Mouse (Mus musculus) kidney, postnatal 36 days (tissue): ENCODE data around the gene Drp2.

Experiments used
- DNase-seq, 2 experiments: peaks; one replicate each; pipeline ENCODE4 v3.0.0; 2021 to 2022; ENCODE audit warnings: mixed read lengths in 2 of 2

Drp2 gene

DNA sequence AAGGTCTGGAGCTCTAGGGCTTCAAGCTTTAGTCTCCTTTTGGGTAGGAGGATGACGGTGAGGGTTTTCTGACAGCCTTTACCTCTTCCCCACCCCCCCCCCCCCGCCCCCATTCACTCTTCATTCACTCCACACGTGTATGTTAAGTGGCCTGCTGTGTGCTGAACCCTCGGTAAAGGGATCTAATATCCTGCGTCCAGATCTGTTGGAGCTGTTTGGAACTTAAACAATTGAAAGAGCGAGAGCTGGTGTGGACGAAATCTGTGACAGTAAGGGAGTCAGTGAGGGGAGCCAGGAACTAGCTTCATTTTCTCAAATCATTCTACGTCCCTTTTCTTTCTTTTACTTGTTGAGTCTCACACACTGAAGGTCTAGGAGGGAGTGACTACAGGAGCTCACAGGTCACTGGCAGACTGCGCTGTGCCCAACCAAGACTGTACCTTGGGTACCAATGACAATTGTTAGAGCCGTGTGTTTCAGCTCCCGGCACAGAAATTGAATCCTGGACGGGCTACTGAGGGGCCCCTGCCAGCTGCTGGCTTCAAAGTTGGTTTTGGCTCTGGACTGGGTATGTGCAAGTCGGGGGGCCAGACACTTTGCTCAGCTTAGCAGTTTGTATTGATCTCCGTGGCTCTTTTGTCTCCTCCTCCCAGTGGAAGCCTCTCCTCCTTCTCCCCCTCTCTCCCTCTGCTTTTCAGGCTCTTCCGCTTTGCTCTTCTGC, at the start of gene Drp2:
Gene Drp2 (plus strand): TSS at position 689 of the 721 bp plus-strand sequence.
- peak in 1 of 2 experiments; percentile 1 for DNase-seq

DNA sequence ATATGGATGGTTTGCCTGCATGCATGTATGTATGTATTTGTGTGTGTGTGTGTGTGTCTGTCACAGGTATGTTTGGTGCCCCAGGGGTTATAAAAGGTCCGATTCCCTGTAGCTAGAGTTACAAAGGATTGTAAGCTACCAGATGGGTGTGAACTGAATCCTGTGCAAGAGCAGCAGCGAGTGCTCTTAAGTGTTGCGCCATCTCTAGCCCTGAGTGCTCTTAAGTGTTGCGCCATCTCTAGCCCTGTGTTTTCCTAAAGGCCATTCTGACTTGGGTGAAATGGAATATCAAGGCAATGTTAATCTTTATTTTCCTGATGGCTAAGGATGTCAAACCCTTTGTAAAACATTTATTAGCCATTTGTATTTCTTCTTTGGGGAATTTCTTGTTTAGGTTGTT, 45.0 kb upstream of the Drp2 start:
- DNase-seq = no peak

DNA sequence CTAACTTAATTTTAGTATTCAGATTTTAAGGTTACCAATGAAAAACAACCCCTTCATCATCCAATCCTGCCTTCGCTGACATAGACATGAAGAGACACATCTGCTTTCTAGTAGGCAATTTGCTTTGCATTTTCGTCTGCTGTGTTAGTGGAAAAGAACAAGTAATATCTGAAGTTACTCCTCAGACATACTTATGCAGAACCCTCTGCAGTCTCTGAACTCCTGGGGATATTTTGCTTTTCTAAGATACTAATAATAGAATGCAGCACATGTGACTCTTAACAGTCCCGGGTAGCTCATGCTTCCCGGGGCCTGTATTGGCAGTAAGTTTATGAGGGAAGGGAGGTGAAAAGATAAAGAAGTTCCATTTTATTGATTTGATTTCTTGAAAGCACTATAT, 42.2 kb upstream of the Drp2 start:
- DNase-seq = no peak

DNA sequence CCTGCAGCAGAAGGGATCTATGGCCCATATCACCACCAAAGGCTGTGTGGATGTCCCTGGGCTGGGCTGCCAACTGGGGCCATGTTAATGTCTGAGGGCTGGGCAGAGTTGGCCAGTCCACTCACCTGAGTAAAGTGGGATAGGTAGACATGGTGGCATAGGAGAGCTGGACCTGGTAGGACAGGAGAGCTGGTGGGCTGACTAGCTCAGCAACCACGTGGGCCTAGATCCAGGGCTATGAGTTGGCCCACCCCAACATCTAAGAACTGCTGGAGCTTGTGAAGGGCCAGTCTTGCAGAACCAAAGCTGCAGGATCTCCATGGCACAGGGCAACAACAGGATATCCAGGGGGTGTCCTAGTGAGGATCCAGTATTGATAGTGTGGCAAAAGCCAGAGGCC, 38.9 kb upstream of the Drp2 start:
- no peak for DNase-seq

DNA sequence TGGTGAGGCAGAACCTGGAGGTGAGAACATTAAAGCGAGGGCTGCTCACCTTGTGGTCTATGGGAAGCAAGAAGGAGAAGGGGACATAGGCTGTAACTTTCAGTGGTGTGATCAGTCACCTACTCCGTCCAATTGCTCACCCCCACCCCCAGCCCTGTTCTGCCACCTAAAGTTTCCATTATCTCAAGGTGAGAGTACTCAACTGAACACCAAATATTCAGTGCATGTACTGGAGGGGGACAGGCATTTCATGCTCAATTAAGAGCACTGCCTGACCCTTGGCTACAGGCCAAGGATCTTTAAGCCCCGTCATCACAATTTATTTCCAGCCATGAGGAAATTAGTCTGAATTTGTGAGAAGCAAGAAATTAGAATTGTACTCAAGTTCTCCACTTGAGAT, 37.8 kb upstream of the Drp2 start:
- no peak for DNase-seq

DNA sequence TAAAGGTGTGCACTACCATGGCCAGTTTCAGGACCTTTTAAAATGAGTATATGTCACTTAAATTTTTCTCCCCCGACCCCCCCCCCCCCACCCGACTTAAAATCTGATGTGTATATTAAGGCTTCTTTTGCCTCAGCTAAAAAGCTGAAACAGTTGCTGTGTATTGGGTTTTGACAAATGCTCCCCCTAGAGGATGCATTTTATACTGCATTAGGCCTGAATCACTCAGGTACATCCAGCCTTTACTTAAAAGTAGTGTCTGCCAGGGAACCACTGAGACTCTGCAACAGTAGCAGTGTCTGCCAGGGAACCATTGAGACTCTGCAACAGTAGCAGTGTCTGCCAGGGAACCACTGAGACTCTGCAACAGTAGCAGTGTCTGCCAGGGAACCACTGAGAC, 33.1 kb upstream of the Drp2 start:
- DNase-seq = no peak

DNA sequence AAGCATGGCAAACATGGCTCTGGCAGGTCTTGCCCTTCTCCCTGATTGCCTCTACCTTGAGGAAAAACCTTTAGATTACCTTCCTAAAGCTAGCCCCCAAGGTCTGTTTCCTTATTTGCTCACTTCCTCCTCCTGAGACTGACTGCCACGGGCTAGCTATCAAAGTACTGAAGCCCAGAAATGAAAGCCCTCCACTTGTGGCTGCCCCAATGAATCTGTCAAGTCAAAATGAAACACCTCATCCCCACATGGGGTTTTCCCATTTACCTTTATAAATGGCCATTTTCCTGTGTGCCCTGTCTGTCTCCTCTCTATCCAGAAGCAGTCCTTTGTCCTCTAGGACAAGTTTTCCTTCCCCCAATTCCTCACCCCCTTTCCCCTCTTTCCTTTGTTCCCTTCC, 30.2 kb upstream of the Drp2 start:
- DNase-seq = no peak

DNA sequence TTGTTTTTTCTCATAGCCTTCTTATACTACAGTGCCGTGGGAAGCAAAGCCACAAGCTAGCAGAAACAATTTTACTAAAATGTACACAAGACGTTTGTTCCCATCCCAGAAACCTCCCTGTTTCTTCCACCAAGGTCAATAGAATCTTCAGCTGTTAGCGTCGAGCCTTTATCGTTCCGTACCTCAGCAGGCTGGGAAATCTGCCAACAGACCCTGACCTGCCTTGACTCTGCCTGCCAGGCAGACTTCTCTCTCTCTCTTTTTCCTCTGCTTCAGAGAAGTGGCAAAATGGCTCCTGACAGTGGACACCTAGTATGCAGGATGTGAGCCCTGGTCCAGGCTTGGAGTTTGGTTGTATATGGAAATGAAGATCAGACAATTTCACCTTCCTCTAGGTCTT, 19.5 kb upstream of the Drp2 start:
- no peak for DNase-seq

DNA sequence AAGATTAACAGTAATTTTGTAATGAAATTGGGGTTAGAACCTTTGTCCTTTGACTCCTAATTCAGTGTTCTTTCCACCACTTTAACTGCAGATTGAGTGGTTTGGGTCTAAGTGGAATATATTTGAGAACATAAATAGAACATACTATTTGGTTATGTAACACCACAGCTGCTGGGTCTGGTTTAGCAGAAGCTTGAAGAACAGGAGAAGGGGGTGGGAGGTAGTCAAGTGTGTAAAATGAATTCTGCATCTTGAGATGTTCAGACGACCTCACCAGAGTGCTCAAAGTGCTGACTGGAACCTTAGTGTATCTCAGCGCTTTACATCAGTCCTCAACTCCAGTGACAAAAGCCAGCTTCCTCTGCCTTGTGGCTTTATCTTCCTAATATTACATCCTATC, 5.4 kb upstream of the Drp2 start:
- no peak for DNase-seq

DNA sequence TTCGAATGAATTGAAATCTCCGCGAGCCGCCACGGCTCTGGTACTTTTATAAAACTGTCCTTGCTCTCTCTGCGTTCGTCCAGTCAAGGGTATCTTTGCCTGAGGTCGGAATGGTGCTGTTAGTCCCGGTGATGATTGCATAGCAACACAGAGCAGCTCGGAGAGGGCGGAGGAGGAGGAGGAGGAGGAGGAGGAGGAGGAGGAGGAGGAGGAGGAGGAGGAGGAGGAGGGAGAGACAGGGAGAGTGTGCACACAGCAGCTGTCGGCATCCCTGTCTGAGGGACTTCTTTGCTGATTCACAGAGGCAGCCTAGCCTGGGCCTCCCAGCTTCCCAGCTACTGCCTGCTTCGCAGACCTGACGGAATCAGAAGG, 219 bp downstream of the Drp2 start:
- DNase-seq = no peak

DNA sequence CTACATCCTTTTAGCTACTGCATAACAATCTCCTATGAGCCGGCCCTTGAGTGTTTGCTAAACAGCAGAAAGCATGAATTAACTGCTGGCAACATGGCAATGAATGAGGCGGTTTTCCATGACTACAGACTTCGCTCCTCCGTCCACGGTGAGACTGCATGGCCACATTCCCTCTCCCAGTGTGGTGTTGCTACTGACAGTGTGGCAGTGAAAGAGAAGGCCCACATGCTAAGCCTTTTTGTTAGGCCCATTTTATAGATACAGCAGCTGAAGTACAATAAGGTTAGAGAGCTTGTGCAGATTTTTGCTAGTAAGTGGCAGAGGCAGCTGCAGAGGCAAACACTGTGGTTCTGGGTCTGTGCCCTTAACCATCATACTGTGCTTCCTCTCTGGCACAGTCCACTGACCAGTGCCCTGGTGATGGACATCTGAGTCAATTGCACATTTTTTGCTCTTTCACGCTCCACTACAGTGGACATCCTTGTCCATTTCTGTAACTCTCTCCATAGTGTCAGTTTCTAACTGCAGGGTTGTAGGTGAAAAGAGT, 5.1 kb downstream of the Drp2 start:
- no peak for DNase-seq

DNA sequence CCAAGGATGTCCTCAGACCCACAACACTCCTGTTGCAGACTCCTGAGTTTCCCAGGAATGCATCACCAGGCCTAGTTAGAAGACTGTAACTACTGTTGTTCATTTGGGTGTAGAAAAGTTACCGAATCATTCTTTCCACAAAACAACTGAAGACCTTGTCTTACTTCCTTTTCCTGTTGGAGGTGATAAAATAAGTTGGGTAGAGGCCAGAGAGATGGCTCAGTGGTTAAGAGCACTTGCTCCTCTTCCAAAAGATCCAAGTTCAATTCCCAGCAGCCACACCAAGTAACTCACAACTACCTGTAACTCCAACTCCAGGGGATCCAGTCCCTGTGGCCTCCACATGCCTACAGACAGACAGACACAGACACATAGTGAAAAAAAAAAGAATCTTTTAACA, 7.7 kb downstream of the Drp2 start:
- no peak for DNase-seq

DNA sequence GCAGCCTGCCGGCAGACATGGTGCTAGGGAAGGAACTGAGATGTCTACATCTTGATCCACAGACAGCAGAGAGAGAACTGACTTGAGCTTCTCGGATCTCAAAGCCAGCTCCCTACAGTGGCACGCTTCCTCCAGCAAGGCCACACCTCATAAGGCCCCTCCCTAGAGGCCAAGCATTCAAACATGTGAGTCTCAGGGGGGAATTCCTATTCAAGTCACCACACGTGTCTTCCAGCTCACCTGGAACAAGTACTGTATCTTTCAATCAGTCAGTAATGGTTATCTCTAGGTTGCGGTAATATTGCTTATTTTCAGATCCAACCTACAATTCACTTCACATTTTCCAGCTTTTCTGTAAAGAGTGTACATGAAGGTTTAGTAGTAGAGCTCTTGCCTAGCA, 15.7 kb downstream of the Drp2 start:
- no peak for DNase-seq

DNA sequence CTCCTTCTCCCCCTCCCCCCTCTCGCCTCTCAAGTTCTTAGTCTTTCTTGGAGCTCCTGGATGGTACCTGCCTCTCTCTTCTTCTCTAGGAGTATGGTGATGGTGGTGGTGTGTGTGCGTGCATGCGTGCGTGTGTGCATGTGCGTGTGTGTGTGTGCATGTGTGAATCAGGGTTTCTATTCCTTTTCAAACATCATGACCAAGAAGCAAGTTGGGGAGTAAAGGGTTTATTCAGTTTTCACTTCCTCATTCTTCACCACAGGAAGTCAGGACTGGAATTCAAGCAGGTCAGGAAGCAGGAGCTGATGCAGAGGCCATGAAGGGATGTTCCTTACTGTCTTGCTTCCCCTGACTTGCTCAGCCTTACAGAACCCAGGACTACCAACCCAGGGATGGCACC, 19.9 kb downstream of the Drp2 start:
- DNase-seq = no peak

DNA sequence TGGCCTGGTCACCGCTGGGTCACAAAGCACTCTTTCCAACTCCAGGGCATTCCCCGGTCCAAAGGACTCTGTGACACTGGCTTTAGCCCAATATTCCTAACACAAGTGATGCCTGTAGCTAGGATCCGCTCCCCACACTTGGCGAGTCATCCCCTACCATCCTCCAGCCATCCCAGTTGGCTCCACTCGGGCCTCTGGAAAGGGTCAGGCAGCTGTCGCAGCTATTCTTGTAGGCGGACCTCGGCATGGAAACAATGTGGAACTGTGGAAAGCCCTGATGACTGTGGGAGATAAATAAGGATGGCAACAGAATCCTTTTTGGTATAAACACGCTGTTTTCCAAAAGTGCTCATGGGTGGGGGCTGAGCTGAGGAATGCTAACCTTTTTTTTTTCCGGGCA, 21.4 kb downstream of the Drp2 start:
- DNase-seq = no peak

DNA sequence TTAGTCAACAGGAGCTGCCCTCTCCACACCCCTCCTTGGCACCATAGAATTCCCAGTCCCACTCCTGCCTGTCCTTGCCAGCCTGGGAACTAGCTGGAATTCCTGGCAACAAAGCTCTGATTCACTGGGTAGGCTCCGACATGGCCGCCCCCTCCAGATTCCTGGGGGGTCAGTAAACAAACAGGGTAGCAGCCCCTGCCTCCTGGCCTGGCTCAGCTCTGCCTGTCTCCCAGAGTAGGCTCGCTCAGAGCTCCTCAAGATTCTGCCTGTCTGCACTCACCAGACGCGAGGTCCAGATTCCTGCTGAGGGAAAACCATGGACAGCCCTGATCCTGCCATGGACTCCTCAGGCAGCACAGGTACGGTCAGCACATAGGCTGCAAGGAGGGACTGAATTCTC, 22.5 kb downstream of the Drp2 start:
- no peak for DNase-seq

DNA sequence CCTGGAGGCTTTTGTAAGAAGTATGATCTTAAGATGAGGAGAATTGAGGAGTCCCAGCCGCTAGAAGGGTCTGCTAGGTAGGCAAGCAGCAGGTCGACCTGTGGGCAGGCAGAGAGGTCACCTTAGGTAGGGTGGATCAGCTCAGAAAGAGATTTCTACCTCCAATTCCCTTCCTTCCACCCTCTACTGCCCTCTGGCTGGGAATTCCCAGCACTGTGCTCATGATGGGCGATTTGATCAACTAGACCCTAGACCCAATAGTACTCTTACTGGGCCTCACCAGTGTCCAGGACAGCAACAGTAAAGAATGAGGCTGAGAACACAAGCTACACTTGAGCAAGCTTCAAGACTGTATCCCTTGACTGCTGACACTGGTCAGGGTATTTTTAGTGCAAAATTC, 23.0 kb downstream of the Drp2 start:
- no peak for DNase-seq

DNA sequence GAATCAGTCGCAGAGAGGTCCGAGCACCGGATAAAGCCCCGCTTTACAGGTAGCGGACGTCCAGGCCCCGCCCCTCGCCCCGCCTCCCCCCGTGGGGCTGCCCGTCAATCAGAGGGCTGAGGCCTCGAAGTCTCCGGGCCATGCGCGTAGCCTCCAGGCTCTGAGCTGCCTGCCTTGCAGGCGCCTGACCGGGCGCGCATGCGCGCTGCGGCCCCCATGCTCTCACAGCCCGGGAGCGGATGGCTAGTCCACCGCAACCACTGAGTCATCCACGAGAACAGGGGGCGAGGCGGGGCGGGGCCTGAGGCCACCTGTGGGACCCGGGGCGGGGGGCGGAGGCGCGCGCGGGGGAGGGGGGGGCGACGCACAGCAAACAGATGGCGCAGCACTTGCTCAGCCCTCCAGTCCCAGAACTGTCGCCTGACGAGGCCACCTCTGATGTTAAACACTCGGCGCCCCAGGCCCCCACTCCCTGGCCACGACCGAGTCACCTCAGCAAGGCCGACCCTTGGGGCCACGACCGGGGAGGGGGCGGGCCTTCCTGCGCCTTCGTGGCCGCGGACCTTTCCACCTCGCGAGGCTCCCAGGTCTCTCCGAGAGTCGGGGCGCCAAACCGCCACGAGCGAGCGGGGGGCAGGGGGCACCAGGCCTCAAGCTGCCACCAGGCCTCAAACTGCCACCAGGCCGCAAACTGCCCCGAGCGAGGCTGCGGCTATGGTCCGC, 70.8 kb downstream of the Drp2 start:
- DNase-seq = no peak

DNA sequence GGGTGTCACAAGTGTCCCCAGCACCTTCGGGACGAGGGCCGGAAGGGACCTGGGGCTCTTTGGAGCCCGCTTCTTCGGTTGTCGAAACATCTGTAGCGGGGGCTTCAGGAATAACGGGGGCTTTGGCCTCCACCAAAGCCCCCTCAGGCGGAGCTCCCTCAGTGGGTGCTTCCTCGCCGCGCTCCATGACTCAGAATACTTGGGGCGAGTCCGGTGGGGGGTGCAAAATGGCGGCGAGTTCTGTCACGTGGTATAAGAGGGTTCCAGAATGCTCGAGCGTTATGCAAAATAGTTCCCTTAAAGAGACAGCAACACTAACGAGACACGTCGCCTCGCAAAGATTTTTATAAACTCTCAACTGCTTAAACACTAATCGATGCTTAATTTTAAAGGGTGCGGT, 71.9 kb downstream of the Drp2 start, which contains the start of gene Taf7l:
Gene Taf7l (minus strand): TSS at position 201 of the 400 bp plus-strand sequence.
- DNase-seq = no peak

DNA sequence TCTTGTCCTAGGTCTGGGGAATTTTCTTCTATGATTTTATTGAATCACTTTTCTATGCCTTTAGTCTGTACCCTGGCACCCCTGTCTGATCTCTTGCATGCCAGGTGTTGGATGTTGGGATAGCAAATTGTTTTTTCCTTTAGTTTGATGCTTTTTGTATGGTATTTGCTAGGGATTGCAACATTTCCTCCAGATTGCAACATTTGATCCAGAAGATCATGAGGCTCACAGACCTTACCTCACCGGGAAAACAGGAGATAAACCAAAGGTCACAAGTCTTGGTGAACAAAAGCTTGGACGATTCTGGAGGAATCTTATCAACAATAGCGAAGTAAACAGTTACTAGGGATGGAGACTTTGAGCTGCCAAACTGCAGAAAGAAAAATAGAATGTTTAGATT, 77.4 kb downstream of the Drp2 start:
- no peak for DNase-seq

DNA sequence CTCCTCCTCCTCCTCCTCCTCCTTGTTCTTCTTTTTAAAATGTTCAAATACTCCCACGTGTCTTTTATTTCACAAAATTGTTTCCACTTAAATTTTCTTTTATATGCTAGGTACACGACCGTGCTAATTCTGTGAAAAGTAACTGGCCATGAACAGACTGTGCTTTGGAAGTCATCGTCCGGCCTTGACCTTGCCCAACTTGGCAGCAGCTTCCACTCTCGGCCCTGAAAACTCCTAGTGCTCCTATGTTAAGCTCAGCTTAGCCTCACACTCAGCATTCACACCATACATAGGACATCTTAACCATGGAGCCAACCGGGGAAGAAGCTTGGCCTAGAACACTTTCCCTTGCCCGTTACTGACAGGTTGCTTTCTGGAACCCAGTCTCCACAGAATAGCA, 96.3 kb downstream of the Drp2 start:
- no peak for DNase-seq
